Mouse (Mus musculus) gastrocnemius, adult 2 months (tissue): ENCODE measurements at regions not wholly inside any gene's neighbourhood (a gene's known extent, or its start where the extent isn't known, plus 50 kb on each side); places are given as distances from the start of the nearest gene placed in this dataset.

Experiments used
- DNase-seq: peaks from one replicate; pipeline ENCODE4 v3.0.0; 2022
- H3K27ac ChIP-seq: fragments of 200-600 bp; 2 replicates; pipeline ENCODE4 v1.8.1; 2022; ENCODE audit warnings: mild to moderate bottlenecking
- H3K4me3 ChIP-seq: fragments of 200-600 bp; 2 replicates; pipeline ENCODE4 v1.8.1; 2022; ENCODE audit warnings: mild to moderate bottlenecking, moderate library complexity
- CTCF ChIP-seq: fragments of 200-600 bp; IDR thresholded peaks from 2 replicates; pipeline ENCODE4 v1.8.1; 2022; ENCODE audit warnings: antibody characterized with exemption, mild to moderate bottlenecking, moderate library complexity
- intact Hi-C: fragments of 180-260 bp; cut with DNase I; formaldehyde crosslinking; loops from one replicate; pipeline ENCODE4 v1.15.1; 2025

- DNase-seq, result no peak
- no peak overlapping the region for H3K27ac ChIP-seq
Measured at GRCm38 (mm10) chr12:102057979-102058378, 70.6 kb upstream of the Slc24a4 start.

DNA sequence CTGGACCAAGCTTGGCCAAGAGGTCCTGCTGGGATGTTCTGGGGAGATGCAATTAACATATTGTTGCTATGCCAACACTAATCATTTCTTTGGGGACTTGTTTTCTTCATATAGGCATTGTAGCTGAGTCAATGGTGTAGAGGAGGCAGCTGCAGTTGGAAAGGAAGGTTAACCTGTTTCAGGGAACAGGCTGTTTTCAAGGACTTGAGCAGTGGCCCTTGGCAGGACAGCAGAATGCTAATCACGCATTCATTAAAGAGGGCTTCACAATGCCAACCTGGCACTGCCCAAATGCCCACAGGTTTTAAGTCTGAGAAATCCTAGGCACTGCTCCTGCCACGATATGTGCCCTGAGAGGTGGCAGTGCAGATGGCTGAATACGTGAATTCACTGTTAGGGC, 70.1 kb upstream of the Slc24a4 start:
- H3K27ac ChIP-seq, result no peak overlapping the region

More at GRCm38 (mm10) chr12:102057979-102058378, 70.6 kb upstream of the Slc24a4 start:
- no peak overlapping the region for H3K4me3 ChIP-seq
- intact Hi-C loops, result no loop called here
- TF ChIP-seq CTCF, result no peak

DNA sequence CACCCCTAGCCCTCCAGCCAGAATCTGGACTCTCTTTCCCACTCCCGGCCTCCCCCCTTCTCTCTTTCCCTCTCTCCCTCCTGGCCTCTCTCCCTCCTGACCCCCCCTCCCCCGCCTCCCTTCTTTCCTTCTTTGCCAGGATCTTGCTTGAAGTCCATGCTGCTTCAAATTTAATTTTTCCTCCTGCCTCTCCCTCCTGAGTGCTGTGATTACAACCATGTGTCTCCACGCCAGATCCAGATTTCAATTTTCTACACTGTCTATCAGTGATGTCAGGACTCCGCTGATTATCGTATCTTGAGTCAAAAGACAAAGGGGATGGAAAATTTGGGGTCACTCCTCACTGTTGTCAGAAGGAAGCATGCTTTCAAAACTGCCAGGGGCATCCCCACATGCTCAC, 67.4 kb upstream of the Slc24a4 start:
- H3K27ac ChIP-seq, result no peak overlapping the region
- no peak for DNase-seq

More for the DNA sequence above, 70.1 kb upstream of the Slc24a4 start:
- no peak overlapping the region for H3K4me3 ChIP-seq
- DNase-seq, result no peak
- TF ChIP-seq CTCF, result no peak
- intact Hi-C loops, result no loop called here

DNA sequence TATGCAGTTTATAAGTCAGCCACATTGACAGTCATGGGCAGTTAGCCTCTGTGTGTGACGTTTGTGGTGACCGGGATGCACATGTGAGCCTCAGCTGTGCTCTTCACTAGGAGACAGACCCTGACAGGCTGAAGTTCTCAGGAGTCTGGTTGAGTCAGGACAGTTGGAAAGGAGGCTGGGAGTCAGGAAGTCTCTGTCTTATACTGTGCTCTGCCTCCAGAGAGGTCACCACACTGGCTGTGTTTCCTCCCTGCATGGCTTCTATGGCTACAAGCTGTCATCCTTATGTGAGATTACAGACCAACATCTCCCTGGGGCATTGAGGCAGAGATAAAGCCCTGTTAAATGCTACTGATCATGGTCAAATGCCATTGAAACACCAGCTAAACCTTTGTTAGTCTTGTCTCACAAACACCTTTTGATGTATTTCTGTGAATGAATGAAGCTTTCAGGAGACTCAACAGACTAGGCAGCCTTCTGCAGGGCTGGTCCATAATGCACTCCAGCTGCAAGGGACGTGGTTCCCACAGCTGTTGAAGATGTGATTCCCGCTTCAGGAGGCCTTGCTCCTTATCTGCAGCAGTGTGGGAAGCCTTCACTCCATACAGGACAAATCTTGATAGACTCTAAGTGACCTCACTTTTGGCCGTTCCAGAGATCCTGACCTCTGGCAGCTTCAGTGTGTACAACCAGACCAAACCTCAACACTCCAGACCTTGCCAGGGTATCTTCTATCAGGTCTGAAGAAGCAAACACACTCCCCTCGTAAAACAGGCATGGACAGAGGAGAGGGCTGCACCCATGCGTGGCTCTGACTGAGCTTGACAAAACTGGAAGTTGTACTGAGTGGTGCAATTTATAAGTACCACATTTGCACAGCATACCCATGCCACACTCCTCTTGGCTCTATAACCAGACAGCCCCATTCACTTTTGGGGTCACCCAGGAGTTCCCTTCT, 66.6 kb upstream of the Slc24a4 start:
- intact Hi-C loops, result no loop called here
- DNase-seq, result peak; percentile 27
- no peak for TF ChIP-seq CTCF
- Histone ChIP-seq H3K27ac (no peak overlapping the region), H3K4me3 (no peak overlapping the region)

More for the DNA sequence above, 67.4 kb upstream of the Slc24a4 start:
- intact Hi-C loops, result no loop called here
- no peak for TF ChIP-seq CTCF
- no peak overlapping the region for H3K4me3 ChIP-seq

- TF ChIP-seq CTCF, result no peak
- intact Hi-C loops, result no loop called here
- Histone ChIP-seq H3K4me3 (no peak overlapping the region), H3K27ac (no peak overlapping the region)
- DNase-seq, result no peak
Measured at GRCm38 (mm10) chr12:102062648-102063047, 65.9 kb upstream of the Slc24a4 start.

DNA sequence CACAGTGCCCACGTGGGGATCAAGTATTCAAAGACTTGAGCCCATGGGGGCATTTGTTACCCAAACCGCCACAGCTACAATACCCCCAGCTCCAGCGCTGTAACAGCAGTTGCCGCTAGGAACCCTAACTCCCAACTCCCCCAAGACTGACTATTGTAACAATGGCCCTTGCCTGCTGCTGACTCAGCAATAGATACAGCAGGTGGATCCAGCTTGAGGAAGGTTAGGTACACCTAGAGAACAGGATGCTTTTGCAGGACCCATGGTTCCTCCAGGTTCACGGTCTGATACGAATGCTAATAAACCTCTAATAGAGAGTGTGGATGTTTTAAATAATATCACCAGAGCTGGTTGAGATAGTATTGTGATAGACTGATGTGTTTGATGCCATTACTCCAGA, 65.3 kb upstream of the Slc24a4 start:
- Histone ChIP-seq H3K27ac (no peak overlapping the region), H3K4me3 (no peak overlapping the region)
- intact Hi-C loops, result no loop called here
- no peak for DNase-seq
- TF ChIP-seq CTCF, result no peak

- intact Hi-C loops, result no loop called here
- TF ChIP-seq CTCF, result no peak
- no peak overlapping the region for H3K4me3 ChIP-seq
- no peak for DNase-seq
- no peak overlapping the region for H3K27ac ChIP-seq
Measured at GRCm38 (mm10) chr12:102064710-102065325, 63.7 kb upstream of the Slc24a4 start.

DNA sequence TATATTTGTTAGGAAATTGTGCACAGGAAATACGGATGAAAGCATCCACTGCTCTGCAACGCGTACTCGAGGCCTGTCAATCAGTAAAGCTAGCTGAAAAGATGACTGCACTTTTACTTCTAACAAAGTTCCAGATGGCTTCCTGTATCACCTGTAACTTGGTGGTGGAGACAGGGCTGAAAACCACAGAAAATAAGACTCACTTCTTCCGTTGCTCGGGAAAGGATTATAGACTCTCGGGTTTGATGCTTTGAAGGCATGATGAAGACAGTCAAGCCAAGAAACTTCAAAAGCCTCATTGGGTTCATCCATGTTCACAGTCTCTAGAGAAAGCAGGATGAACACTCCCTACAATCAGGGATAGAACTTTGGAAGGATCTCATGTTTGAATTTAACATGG, 60.8 kb upstream of the Slc24a4 start:
- TF ChIP-seq CTCF, result no peak
- intact Hi-C loops, result no loop called here
- DNase-seq, result no peak
- no peak overlapping the region for H3K4me3 ChIP-seq
- no peak overlapping the region for H3K27ac ChIP-seq

DNA sequence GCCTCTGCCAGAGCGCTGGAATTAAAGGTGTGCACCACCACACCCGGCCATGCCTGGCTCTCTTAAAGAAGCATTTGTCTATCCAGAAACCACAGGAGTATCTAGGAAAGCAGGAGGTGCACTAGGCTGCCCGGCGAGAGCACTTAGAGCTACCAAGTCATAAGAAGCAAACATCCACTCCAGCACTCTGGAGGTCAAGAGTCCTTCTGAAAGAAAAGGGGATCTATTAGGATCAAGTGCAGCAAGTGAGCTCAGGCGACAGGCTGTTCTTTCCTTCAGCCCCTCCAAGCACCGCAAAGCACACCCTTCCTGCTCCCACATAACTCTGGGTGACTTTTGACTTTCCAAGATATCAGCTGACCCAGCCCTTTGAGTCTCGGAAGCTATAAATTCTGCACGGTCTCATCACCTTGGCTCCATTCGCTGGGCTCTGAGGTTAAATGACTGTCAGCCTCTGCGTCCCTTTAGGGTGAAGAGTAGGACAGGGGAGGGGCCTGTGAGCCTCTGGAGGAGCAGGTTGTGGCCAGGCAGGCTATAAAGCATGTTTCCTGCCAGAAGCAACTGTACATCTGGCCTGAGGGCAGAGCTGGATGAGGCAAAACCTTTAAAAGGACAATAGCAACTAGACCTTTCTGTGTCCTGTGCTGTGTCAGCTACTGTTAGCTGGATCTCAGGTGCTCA, 58.9 kb upstream of the Slc24a4 start:
- no peak for TF ChIP-seq CTCF
- H3K27ac ChIP-seq, result no peak overlapping the region
- no peak for DNase-seq
- H3K4me3 ChIP-seq, result no peak overlapping the region
- intact Hi-C loops, result no loop called here

DNA sequence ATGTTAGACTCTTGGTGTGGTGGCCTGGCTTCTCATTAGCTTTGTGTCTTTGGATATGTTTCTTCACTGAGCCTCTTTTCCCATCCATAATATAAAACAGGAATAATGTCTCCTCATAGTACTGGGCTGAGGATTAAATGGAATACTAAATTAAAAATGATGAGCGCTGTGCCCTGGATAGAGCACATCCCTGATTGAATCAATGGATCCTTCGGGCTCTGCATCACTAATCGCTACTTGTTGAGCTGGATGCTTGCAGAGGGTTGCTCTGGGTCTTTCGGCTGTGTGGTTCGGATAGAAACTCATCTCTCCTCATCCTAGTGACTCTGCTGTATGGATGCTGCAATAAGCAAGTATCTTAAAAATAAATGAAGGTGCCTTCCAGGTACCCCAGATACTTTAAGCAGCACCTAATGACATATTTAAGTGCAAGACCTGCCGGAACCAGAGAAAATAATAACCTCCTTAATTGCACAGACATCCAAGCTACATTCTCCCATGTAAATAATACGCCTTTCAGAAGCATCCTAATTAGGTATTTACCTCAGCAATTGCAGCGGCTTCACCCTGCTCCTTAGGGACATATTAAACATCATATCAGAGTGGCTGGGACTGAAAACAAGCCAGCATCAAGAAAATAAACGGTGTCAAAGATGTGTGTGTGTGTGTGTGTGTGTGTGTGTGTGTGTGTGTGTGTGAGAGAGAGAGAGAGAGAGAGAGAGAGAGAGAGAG, 56.5 kb upstream of the Slc24a4 start:
- DNase-seq, result no peak
- Histone ChIP-seq H3K4me3 (no peak overlapping the region), H3K27ac (no peak overlapping the region)
- intact Hi-C loops, result no loop called here
- no peak for TF ChIP-seq CTCF

DNA sequence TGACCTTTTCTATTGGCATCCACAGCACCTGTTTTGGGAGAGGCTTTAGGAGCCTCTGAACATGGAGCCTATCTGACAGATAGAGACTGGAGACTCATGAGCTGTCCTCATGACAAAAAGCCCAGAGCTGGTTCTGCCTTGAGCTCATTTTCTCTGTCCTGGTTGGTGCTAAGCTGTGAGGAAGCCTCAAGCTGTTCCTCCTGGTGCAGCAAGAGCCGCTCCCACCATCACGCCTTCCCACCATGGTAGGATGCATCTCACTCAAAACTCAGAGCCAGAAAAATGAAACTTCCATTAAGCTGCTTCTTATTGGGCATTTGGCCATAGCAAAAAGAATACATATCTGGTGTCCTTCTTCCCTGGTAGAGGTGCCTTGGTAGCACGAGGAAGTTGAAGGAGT, 55.0 kb upstream of the Slc24a4 start:
- Histone ChIP-seq H3K27ac (no peak overlapping the region), H3K4me3 (no peak overlapping the region)
- DNase-seq, result no peak
- intact Hi-C loops, result no loop called here
- TF ChIP-seq CTCF, result no peak

DNA sequence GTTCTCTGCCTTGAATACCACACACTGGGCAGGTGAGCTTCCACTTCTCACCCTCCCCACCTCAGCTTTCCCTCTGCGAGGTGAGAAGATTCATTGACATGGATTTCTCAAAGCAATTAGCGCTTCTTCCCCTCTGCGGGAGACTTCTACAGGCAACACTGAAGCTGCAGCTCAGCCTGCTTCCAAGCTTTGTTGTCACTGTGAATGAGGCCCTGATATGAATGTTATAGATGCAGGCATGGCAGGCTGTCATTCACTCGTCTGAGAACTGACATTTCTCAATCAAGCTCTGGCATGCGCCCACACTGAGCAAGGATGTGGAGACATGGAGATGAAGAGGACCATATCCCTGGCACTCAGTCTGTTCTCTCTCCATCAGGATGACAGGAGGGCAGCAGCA, 52.2 kb upstream of the Slc24a4 start:
- H3K27ac ChIP-seq, result no peak overlapping the region
- no peak for DNase-seq
- H3K4me3 ChIP-seq, result no peak overlapping the region
- intact Hi-C loops, result no loop called here
- TF ChIP-seq CTCF, result no peak
